Mouse (Mus musculus) liver, postnatal 0 days (tissue): ENCODE data around the gene Gm20388. TPM values are rescaled to one million over a fixed set of nuclear protein-coding genes. Genes with fewer than 3 reads are reported as not detected.

Experiments used
- ATAC-seq: fragments of 200-750 bp; cut with Nextera tagmentation; 2 replicates; pipeline ENCODE4 v1.8.0; 2017; ENCODE audit warnings: mild to moderate bottlenecking, moderate library complexity
- DNase-seq: peaks from one replicate; pipeline ENCODE4 v3.0.0-alpha.2; 2016
- H3K27ac ChIP-seq: fragments of 300-500 bp; sonication (generic); 2 replicates; pipeline ENCODE4 v1.5.1; 2014; ENCODE audit warnings: antibody characterized with exemption, moderate library complexity, mild to moderate bottlenecking, low read depth
- H3K27me3 ChIP-seq: fragments of 300-500 bp; sonication (generic); 2 replicates; pipeline ENCODE4 v1.6.1; 2014; ENCODE audit warnings: low read length, control low read depth, mixed read lengths; ENCODE audit not compliant: insufficient read depth
- H3K36me3 ChIP-seq: fragments of 300-500 bp; sonication (generic); replicated peaks from 2 replicates; pipeline ENCODE4 v1.6.1; 2014; ENCODE audit warnings: mild to moderate bottlenecking, control low read depth, low read length, moderate library complexity, mixed read lengths; ENCODE audit not compliant: insufficient read depth
- H3K4me1 ChIP-seq: fragments of 300-500 bp; sonication (generic); 2 replicates; pipeline ENCODE4 v1.6.1; 2014; ENCODE audit warnings: antibody characterized with exemption, mild to moderate bottlenecking, control low read depth; ENCODE audit not compliant: insufficient read depth
- H3K4me2 ChIP-seq: fragments of 300-500 bp; sonication (generic); 2 replicates; pipeline ENCODE4 v1.6.1; 2014; ENCODE audit warnings: low read depth, mild to moderate bottlenecking, low read length, moderate library complexity, mixed read lengths
- H3K4me3 ChIP-seq: fragments of 300-500 bp; sonication (generic); 2 replicates; pipeline ENCODE4 v1.5.1; 2014; ENCODE audit warnings: low read depth, low read length
- H3K9ac ChIP-seq: fragments of 300-500 bp; sonication (generic); replicated peaks from 2 replicates; pipeline ENCODE4 v1.6.1; 2014; ENCODE audit warnings: mild to moderate bottlenecking, moderate library complexity
- H3K9me3 ChIP-seq: fragments of 300-500 bp; sonication (generic); 2 replicates; pipeline ENCODE4 v1.6.1; 2016; ENCODE audit warnings: mild to moderate bottlenecking, control low read depth, low read length, mixed read lengths
- CTCF ChIP-seq: sonication (generic); IDR thresholded peaks from 2 replicates; pipeline ENCODE4 v1.5.1; 2016; ENCODE audit warnings: antibody characterized with exemption, low read depth
- EP300 ChIP-seq: IDR thresholded peaks from 2 replicates; pipeline ENCODE4 v1.6.1; 2016; ENCODE audit warnings: antibody characterized with exemption, low read depth, mild to moderate bottlenecking
- WGBS: fragments of 180-500 bp; shearing (Covaris S2); extraction: QIAGEN DNeasy Blood & Tissue Kit; methylation state at CpG from one replicate; pipeline ENCODE4 v1.1.7; 2014; ENCODE audit not compliant: insufficient replicate concordance; 5-methylcytosine and 5-hydroxymethylcytosine counted together
- polyA plus RNA-seq: library from polyadenylated mRNA; unstranded; fragments of >200 nt; fragmentation: Nextera tagmentation; extraction: Ambion mirVana; gene quantifications from 2 replicates; pipeline ENCODE4 v1.2.1, GENCODE M21; 2015

Gene Gm20388
- polyA plus RNA-seq, 1 experiment from 2014 or later, result not detected

- Histone ChIP-seq H3K27me3 (no peaks in the 10 kb centered on the region), H3K4me1 (peaks cover 41% of the 10 kb centered on the region), H3K4me2 (peak overlapping the region; percentile 99), H3K4me3 (peak overlapping the region; percentile 92), H3K9me3 (no peaks in the 10 kb centered on the region), H3K9ac (peak overlapping the region; percentile 83), H3K27ac (peak overlapping the region; percentile 78), H3K36me3 (no peaks in the 10 kb centered on the region)
- no peak for DNase-seq
- TF ChIP-seq CTCF (no peak), EP300 (no peak)
- no peak for ATAC-seq
- 3% methylated on average over 43 of the region's 44 CpGs for WGBS
These were observed 1667.4 kb downstream of the Gm20388 start for GRCm38 (mm10) chr8:121577751-121578675.

DNA sequence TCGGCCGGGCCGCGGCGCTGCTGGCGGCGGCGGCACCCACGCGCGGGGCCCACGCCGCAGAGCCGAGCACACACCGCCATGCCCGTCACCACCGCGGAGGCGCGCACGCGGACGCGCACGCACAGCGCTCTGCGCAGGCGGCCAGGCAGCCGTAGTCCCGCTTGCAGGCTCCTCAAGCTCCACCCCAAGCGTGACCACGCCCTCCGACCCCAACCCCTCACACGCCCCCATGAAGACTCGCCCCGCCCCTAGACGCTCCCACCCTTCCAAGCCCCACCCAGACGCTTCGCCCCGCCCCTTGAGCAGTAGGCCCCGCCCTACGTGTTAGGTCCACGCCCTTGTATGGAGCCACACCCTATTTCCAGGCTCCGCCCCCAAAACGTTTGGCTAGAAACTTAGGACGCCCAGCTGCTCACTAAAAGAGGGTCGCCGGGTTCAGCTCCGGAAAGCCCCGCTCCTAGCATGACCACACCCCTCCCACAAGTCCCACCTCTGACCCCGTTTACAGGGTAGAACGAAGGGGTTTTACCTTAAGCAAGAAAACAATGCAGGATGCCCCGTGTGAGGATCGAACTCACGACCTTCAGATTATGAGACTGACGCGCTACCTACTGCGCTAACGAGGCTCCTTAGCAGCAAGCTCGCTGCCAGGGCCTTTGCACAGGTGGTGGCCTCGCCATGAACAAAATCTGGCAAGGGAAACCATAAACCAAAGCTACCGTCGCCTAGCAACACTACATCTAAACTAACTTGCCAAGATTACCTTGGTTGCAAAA lies 1668.2 kb downstream of the Gm20388 start, which contains the start of gene Fbxo31:
TSS of gene Fbxo31 (minus strand) at position 131 of the 776 bp plus-strand sequence.
- Histone ChIP-seq H3K9ac (peak within 1 kb of the TSS; percentile 83), H3K36me3 (no peaks in the 10 kb centered on the region), H3K9me3 (no peaks in the 10 kb centered on the region), H3K27me3 (no peaks in the 10 kb centered on the region), H3K4me2 (peak within 1 kb of the TSS; percentile 99), H3K4me3 (peak within 1 kb of the TSS; percentile 92), H3K4me1 (peaks cover 41% of the 10 kb centered on the region), H3K27ac (peak within 1 kb of the TSS; percentile 96)
- WGBS, result 1% methylated on average over 45 of the region's 63 CpGs
- no peak for TF ChIP-seq CTCF
- no peak for TF ChIP-seq EP300
- DNase-seq, result peak; percentile 99
- peak; percentile 83 for ATAC-seq

DNA sequence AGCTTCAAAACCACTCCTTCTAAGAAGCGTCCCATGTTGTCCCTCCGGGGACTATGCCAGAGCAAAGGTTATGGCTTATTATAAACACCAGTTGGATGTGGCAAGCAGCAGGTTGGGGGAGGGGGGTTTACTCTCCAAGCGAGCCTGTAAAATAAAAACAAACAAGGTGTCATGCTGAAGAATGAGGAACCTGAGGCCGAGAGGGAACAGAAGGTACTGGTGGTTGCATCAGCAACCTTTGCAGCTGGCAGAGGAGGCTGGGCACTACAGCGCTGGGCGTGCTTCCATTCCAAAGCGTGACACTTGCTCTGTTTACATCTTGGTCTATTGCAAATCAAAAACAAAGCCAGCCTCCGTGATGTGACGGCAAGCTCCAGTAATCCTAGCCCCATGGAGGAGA lies 1669.8 kb downstream of the Gm20388 start:
- ATAC-seq (peak; percentile 48), DNase-seq (peak; percentile 79)
- Histone ChIP-seq H3K27me3 (no peaks in the 10 kb centered on the region), H3K4me1 (peaks cover 45% of the 10 kb centered on the region), H3K36me3 (no peaks in the 10 kb centered on the region), H3K9me3 (no peaks in the 10 kb centered on the region), H3K9ac (no peak overlapping the region), H3K4me2 (no peak overlapping the region), H3K27ac (peak overlapping the region; percentile 96), H3K4me3 (no peak overlapping the region)
- 31% methylated on average over 9 of the region's 9 CpGs for whole genome bisulfite sequencing
- TF ChIP-seq EP300 (peak; percentile 81), CTCF (no peak)

- ATAC-seq (no peak), DNase-seq (no peak)
- Histone ChIP-seq H3K9me3 (no peaks in the 10 kb centered on the region), H3K4me3 (no peak overlapping the region), H3K9ac (no peak overlapping the region), H3K27me3 (no peaks in the 10 kb centered on the region), H3K4me1 (peaks cover 48% of the 10 kb centered on the region), H3K27ac (no peak overlapping the region), H3K4me2 (no peak overlapping the region), H3K36me3 (no peaks in the 10 kb centered on the region)
- WGBS, result 45% methylated on average over 8 of the region's 8 CpGs
- no peak for TF ChIP-seq EP300
- TF ChIP-seq CTCF, result no peak
These were observed 1673.0 kb downstream of the Gm20388 start for GRCm38 (mm10) chr8:121583653-121584052.

DNA sequence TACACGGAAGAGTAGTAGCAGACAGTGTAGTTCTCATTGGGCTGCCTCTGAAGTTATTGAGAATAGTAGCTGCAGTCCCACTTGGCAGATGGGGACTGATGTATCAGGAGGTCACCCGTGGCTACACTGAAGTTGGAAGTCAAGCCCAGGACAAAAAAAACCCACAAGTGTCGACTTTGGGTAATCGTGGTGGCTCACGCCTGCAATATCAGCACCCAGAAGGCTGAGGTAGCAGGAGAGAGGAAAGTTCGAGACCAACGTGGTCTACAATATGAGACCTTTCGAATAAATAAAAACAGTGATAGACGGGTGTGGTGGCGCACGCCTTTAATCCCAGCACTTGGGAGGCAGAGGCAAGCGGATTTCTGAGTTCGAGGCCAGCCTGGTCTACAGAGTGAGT lies 1674.1 kb downstream of the Gm20388 start:
- Histone ChIP-seq H3K9ac (peak overlapping the region; percentile 58; the same call in 1 of the 2 replicates), H3K27ac (peak overlapping the region; percentile 80), H3K4me3 (peak overlapping the region; percentile 52), H3K27me3 (no peaks in the 10 kb centered on the region), H3K4me2 (peak overlapping the region; percentile 70), H3K36me3 (no peaks in the 10 kb centered on the region), H3K4me1 (peaks cover 52% of the 10 kb centered on the region), H3K9me3 (no peaks in the 10 kb centered on the region)
- TF ChIP-seq EP300, result no peak
- TF ChIP-seq CTCF, result no peak
- DNase-seq (no peak), ATAC-seq (peak; percentile 1; the same call in 1 of the 2 replicates)
- WGBS, result 36% methylated on average over 13 of the region's 13 CpGs
